Mouse (Mus musculus) intestine, embryonic 15.5 days (tissue): Measurements from ENCODE around the gene Fam13c. TPM values are rescaled to one million over a fixed set of nuclear protein-coding genes. Genes with fewer than 3 reads are reported as not detected.
"Not testable (repeated sequence)": the region's sequence is repeated elsewhere in the genome, so short reads cannot be mapped to it uniquely, and the experiment has no call there.

Experiments
- ATAC-seq: fragments of 200-750 bp; cut with Nextera tagmentation; 2 replicates; pipeline ENCODE4 v1.8.0; 2017; ENCODE audit warnings: moderate TSS enrichment, moderate library complexity
- H3K27ac ChIP-seq: fragments of 300-500 bp; sonication (generic); 2 replicates; pipeline ENCODE4 v1.5.1; 2015; ENCODE audit warnings: mild to moderate bottlenecking, inconsistent platforms
- H3K27me3 ChIP-seq: fragments of 300-500 bp; sonication (generic); replicated peaks from 2 replicates; pipeline ENCODE4 v1.6.1; 2015; ENCODE audit warnings: inconsistent platforms
- H3K36me3 ChIP-seq: fragments of 300-500 bp; sonication (generic); 2 replicates; pipeline ENCODE4 v1.6.1; 2015; ENCODE audit warnings: inconsistent platforms
- H3K4me1 ChIP-seq: fragments of 300-500 bp; sonication (generic); replicated peaks from 2 replicates; pipeline ENCODE4 v1.6.1; 2015; ENCODE audit warnings: inconsistent platforms
- H3K4me2 ChIP-seq: fragments of 300-500 bp; sonication (generic); replicated peaks from 2 replicates; pipeline ENCODE4 v1.6.1; 2015; ENCODE audit warnings: mild to moderate bottlenecking, inconsistent platforms
- H3K4me3 ChIP-seq: fragments of 300-500 bp; sonication (generic); replicated peaks from 2 replicates; pipeline ENCODE4 v1.5.1; 2015; ENCODE audit warnings: inconsistent platforms
- H3K9ac ChIP-seq: fragments of 300-500 bp; sonication (generic); 2 replicates; pipeline ENCODE4 v1.6.1; 2015; ENCODE audit warnings: inconsistent platforms
- H3K9me3 ChIP-seq: fragments of 300-500 bp; sonication (generic); 2 replicates; pipeline ENCODE4 v1.6.1; 2016; ENCODE audit warnings: inconsistent platforms
- WGBS: fragments of 180-500 bp; shearing (Covaris S2); methylation state at CpG from one replicate; pipeline ENCODE4 v1.1.7; 2015; 5-methylcytosine and 5-hydroxymethylcytosine counted together
- polyA plus RNA-seq: library from polyadenylated mRNA; unstranded; fragments of >200 nt; fragmentation: Nextera tagmentation; extraction: Ambion mirVana; gene quantifications from 2 replicates; pipeline ENCODE4 v1.2.1, GENCODE M21; 2015

Fam13c gene
- 7.3 and 8.0 TPM in 2 replicates for polyA plus RNA-seq

GRCm38 (mm10) chr10:70439676-70440521 is at the start of gene Fam13c:
Fam13c (plus strand) TSS chr10:70440481.
- peak; percentile 70 for ATAC-seq
- Histone ChIP-seq H3K36me3 (no peaks in the 10 kb centered on the region), H3K9me3 (no peaks in the 10 kb centered on the region), H3K9ac (peak within 1 kb of the TSS; percentile 60), H3K4me3 (peak within 1 kb of the TSS; percentile 60), H3K27ac (peak within 1 kb of the TSS; percentile 74), H3K27me3 (no peaks in the 10 kb centered on the region), H3K4me1 (peaks cover 11% of the 10 kb centered on the region; the same call in 1 of the 2 replicates), H3K4me2 (peak within 1 kb of the TSS; percentile 96)
- WGBS, result 16% methylated on average over 24 of the region's 24 CpGs

DNA sequence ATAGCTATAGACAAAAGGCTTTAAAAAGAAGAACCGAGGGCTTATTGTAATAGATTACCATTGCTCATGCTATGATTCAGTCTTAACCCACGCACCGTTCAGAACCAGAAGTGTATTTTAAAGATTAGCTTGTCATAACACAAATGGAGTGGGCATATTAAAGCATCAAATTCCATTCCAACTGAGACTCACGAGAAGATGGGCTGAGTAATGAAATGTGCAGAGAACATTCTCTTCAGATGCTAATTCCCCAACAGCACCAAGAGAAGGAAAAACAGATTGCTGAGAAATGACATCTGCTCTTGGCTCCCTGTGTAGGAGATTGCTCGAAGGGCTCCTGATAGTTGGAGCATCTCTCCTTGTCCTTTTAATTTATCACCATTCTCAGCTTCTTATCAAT is 44.4 kb upstream of the Fam13c start:
- ATAC-seq, result no peak
- Histone ChIP-seq H3K27ac (no peak overlapping the region), H3K4me1 (no peaks in the 10 kb centered on the region), H3K9me3 (no peaks in the 10 kb centered on the region), H3K36me3 (no peaks in the 10 kb centered on the region), H3K27me3 (no peaks in the 10 kb centered on the region), H3K9ac (no peak overlapping the region), H3K4me3 (no peak overlapping the region), H3K4me2 (no peak overlapping the region)
- 76% methylated on average over 5 of the region's 5 CpGs for WGBS

DNA sequence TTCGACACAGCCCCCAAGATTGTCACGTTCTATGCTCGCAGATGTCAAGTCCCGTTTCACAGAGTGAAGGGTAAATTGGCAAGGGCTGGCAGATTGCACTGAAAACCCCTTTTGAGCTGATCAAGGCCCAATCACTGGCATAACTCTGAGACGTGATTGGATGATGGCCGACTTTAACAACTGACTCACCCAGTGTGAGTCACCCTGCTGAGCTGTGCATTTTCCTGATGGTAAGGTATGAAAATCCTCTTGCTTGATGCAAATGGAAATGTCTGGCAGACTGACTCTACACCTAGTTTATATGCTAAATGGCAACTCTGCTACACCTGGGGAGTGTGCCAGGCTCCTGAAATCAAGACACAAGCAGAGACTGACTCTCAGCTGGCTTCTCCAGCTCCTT is 42.1 kb upstream of the Fam13c start:
- Histone ChIP-seq H3K9ac (no peak overlapping the region), H3K27ac (no peak overlapping the region), H3K27me3 (no peaks in the 10 kb centered on the region), H3K9me3 (no peaks in the 10 kb centered on the region), H3K4me3 (no peak overlapping the region), H3K4me2 (no peak overlapping the region), H3K4me1 (no peaks in the 10 kb centered on the region), H3K36me3 (no peaks in the 10 kb centered on the region)
- ATAC-seq, result no peak
- 87% methylated on average over 6 of the region's 6 CpGs for WGBS

DNA sequence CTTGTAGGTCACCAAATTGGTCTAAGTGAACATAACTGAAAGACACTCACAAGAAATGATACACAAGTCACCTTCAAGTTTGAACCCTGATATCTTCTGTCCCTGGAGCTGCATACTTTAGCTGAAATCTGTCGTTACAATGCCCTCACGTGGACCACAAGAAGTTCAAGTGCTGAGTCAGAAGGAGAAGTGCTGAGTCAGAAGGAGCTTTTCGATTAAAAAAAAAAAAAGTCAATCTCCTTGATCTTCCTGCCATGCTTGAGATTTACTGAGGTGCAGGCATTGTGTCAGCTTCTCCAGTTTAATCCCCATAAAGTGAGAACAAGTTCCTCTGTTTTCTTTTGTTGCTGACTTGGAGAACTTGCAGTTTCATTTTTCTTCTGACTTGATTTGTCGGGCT is 38.3 kb upstream of the Fam13c start:
- 81% methylated on average over 4 of the region's 4 CpGs for WGBS
- H3K4me2 ChIP-seq, result no peak overlapping the region
- no peaks in the 10 kb centered on the region for H3K4me1 ChIP-seq
- no peak overlapping the region for H3K4me3 ChIP-seq
- no peak for ATAC-seq
- H3K27me3 ChIP-seq, result no peaks in the 10 kb centered on the region
- H3K36me3 ChIP-seq, result no peaks in the 10 kb centered on the region
- no peak overlapping the region for H3K9ac ChIP-seq
- H3K27ac ChIP-seq, result no peak overlapping the region
- no peaks in the 10 kb centered on the region for H3K9me3 ChIP-seq

GRCm38 (mm10) chr10:70402711-70403110 is 37.6 kb upstream of the Fam13c start:
- Histone ChIP-seq H3K4me3 (no peak overlapping the region), H3K36me3 (no peaks in the 10 kb centered on the region), H3K9ac (no peak overlapping the region), H3K27me3 (no peaks in the 10 kb centered on the region), H3K4me1 (no peaks in the 10 kb centered on the region), H3K9me3 (no peaks in the 10 kb centered on the region), H3K4me2 (no peak overlapping the region), H3K27ac (no peak overlapping the region)
- WGBS, result 87% methylated on average over 4 of the region's 4 CpGs
- no peak for ATAC-seq

GRCm38 (mm10) chr10:70417811-70418486 is 22.3 kb upstream of the Fam13c start:
- H3K36me3 ChIP-seq, result no peaks in the 10 kb centered on the region
- H3K4me2 ChIP-seq, result no peak overlapping the region
- ATAC-seq, result no peak
- no peak overlapping the region for H3K9ac ChIP-seq
- H3K4me1 ChIP-seq, result no peaks in the 10 kb centered on the region; the same call in 1 of the 2 replicates
- 63% methylated on average over 6 of the region's 6 CpGs for WGBS
- H3K9me3 ChIP-seq, result no peaks in the 10 kb centered on the region
- no peaks in the 10 kb centered on the region for H3K27me3 ChIP-seq
- no peak overlapping the region for H3K27ac ChIP-seq
- no peak overlapping the region for H3K4me3 ChIP-seq

GRCm38 (mm10) chr10:70419282-70420264 is 20.7 kb upstream of the Fam13c start:
- Histone ChIP-seq H3K9ac (no peak overlapping the region), H3K4me3 (no peak overlapping the region), H3K27me3 (no peaks in the 10 kb centered on the region), H3K36me3 (no peaks in the 10 kb centered on the region), H3K27ac (no peak overlapping the region), H3K9me3 (no peaks in the 10 kb centered on the region), H3K4me2 (no peak overlapping the region), H3K4me1 (no peaks in the 10 kb centered on the region; the same call in 1 of the 2 replicates)
- 55% methylated on average over 15 of the region's 15 CpGs for WGBS
- no peak for ATAC-seq

GRCm38 (mm10) chr10:70426373-70426772 is 13.9 kb upstream of the Fam13c start:
- 53% methylated on average over 3 of the region's 3 CpGs for WGBS
- Histone ChIP-seq H3K27me3 (no peaks in the 10 kb centered on the region), H3K4me1 (no peaks in the 10 kb centered on the region), H3K36me3 (no peaks in the 10 kb centered on the region), H3K4me3 (no peak overlapping the region), H3K9ac (no peak overlapping the region), H3K27ac (no peak overlapping the region), H3K4me2 (no peak overlapping the region), H3K9me3 (no peaks in the 10 kb centered on the region)
- ATAC-seq, result no peak

DNA sequence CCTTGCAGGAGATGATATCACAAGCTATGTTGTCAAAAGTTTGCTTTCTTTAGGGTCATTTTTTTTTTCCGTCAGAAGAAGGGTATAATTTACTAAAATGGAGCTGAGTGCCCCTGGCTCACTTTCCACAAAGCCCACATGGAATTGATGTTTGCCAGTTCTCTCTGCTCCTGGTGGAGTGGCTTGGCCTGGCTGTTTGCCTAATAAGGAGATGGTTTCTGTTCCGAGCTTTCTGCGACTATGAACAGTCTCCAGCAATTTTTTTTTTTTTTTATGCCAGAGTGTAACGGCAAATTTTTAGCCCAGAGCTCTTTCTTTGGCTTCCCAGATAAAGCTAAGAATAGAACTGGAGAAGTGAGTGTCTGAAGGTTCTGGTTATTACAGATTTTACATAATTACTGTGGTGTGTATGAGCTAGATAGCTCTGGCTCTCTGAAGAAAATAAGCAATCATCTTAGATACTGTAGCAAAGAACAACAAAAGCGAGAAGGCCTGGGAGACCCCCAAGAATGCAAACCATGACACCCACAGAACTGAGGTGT is 12.1 kb upstream of the Fam13c start:
- Histone ChIP-seq H3K4me1 (no peaks in the 10 kb centered on the region), H3K9ac (no peak overlapping the region), H3K4me3 (no peak overlapping the region), H3K36me3 (no peaks in the 10 kb centered on the region), H3K27ac (peak overlapping the region; percentile 28; the same call in 1 of the 2 replicates), H3K9me3 (no peaks in the 10 kb centered on the region), H3K4me2 (no peak overlapping the region), H3K27me3 (no peaks in the 10 kb centered on the region)
- ATAC-seq, result no peak
- 53% methylated on average over 5 of the region's 5 CpGs for WGBS

GRCm38 (mm10) chr10:70429341-70429740 is 10.9 kb upstream of the Fam13c start:
- whole genome bisulfite sequencing, result 94% methylated on average over 9 of the region's 9 CpGs
- no peak for ATAC-seq
- no peaks in the 10 kb centered on the region for H3K36me3 ChIP-seq
- no peak overlapping the region for H3K4me3 ChIP-seq
- H3K9me3 ChIP-seq, result no peaks in the 10 kb centered on the region
- H3K4me2 ChIP-seq, result no peak overlapping the region
- no peaks in the 10 kb centered on the region for H3K27me3 ChIP-seq
- H3K9ac ChIP-seq, result no peak overlapping the region
- no peak overlapping the region for H3K27ac ChIP-seq
- H3K4me1 ChIP-seq, result no peaks in the 10 kb centered on the region

DNA sequence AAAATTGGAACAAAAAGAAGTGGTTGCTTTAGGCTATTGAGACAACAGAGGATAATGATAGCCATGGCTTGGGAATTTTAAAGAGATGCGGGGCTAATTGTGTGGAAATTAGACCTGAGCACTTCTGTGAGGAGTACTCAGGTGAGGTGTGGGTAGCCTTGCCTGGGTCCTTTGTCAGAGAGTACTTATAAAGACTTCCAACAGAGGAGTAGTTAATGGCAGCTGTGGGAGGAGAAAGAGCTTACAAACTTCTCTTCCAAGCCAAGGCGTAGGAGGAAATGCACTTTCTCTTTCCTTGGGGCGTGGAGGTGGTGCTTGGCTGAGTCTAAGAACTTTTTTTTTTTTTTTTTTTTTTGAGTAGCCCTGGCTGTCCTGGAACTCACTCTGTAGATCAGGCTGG is 6.9 kb upstream of the Fam13c start:
- H3K36me3 ChIP-seq, result no peaks in the 10 kb centered on the region
- H3K4me3 ChIP-seq, result no peak overlapping the region
- no peak overlapping the region for H3K27ac ChIP-seq
- H3K27me3 ChIP-seq, result no peaks in the 10 kb centered on the region
- no peak for ATAC-seq
- no peak overlapping the region for H3K9ac ChIP-seq
- WGBS, result 86% methylated on average over 3 of the region's 3 CpGs
- no peak overlapping the region for H3K4me2 ChIP-seq
- H3K9me3 ChIP-seq, result no peaks in the 10 kb centered on the region
- H3K4me1 ChIP-seq, result no peaks in the 10 kb centered on the region

DNA sequence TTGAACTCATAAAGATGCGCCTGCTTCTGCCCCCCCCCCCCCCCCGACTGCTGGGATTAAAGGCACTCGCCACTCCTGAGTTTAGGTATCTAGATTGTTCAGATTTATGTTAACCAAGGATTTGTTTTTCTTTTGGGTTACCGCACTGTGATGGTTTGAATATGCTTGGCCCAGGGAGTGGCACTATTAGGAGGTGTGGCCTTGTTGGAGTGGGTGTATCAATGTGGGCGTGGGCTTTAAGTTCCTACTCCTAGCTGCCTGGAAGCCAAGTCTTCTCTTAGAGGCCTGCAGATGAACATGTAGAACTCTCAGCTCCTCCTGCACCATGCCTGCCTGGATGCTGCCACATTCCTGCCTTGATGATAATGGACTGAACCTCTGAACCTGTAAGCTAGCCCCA is 6.5 kb upstream of the Fam13c start:
- not testable (repeated sequence) for ATAC-seq, H3K4me1 ChIP-seq, H3K9me3 ChIP-seq, H3K27me3 ChIP-seq, H3K4me2 ChIP-seq, H3K4me3 ChIP-seq, H3K27ac ChIP-seq, H3K9ac ChIP-seq, H3K36me3 ChIP-seq
- WGBS, result 87% methylated on average over 5 of the region's 5 CpGs
